Mouse (Mus musculus) limb, embryonic 12.5 days (tissue): Measurements from ENCODE around the gene Slc35a5. TPM values are rescaled to one million over a fixed set of nuclear protein-coding genes. Genes with fewer than 3 reads are reported as not detected.

Source experiments
- ATAC-seq: fragments of 200-750 bp; cut with Nextera tagmentation; 2 replicates; pipeline ENCODE4 v1.8.0; 2017; ENCODE audit warnings: low read depth, moderate TSS enrichment; ENCODE audit not compliant: insufficient number of reproducible peaks, insufficient read depth, low FRiP score, low TSS enrichment
- H3K27ac ChIP-seq: fragments of 300-500 bp; sonication (generic); 2 replicates; pipeline ENCODE4 v1.5.1; 2016; ENCODE audit warnings: mild to moderate bottlenecking, moderate library complexity
- H3K27me3 ChIP-seq: fragments of 300-500 bp; sonication (generic); 2 replicates; pipeline ENCODE4 v1.6.1; 2016; ENCODE audit warnings: mild to moderate bottlenecking, moderate library complexity
- H3K36me3 ChIP-seq: fragments of 300-500 bp; sonication (generic); 2 replicates; pipeline ENCODE4 v1.6.1; 2016; ENCODE audit warnings: mild to moderate bottlenecking, moderate library complexity
- H3K4me1 ChIP-seq: fragments of 300-500 bp; sonication (generic); replicated peaks from 2 replicates; pipeline ENCODE4 v1.6.1; 2016
- H3K4me2 ChIP-seq: fragments of 300-500 bp; sonication (generic); 2 replicates; pipeline ENCODE4 v1.6.1; 2016; ENCODE audit warnings: mild to moderate bottlenecking, moderate library complexity
- H3K4me3 ChIP-seq: fragments of 300-500 bp; sonication (generic); replicated peaks from 2 replicates; pipeline ENCODE4 v1.5.1; 2016; ENCODE audit warnings: mild to moderate bottlenecking
- H3K9ac ChIP-seq: fragments of 300-500 bp; sonication (generic); replicated peaks from 2 replicates; pipeline ENCODE4 v1.6.1; 2016; ENCODE audit warnings: mild to moderate bottlenecking, moderate library complexity
- H3K9me3 ChIP-seq: fragments of 300-500 bp; sonication (generic); 2 replicates; pipeline ENCODE4 v1.6.1; 2016; ENCODE audit warnings: mild to moderate bottlenecking, moderate library complexity
- WGBS: fragments of 180-500 bp; shearing (Covaris S2); methylation state at CpG from one replicate; pipeline ENCODE4 v1.1.7; 2016; 5-methylcytosine and 5-hydroxymethylcytosine counted together
- polyA plus RNA-seq: library from polyadenylated mRNA; unstranded; fragments of >200 nt; fragmentation: Nextera tagmentation; extraction: Ambion mirVana; gene quantifications from 2 replicates; pipeline ENCODE4 v1.2.1, GENCODE M21; 2016

The Slc35a5 gene
- 13.4 and 14.5 TPM in 2 replicates for polyA plus RNA-seq

GRCm38 (mm10) chr16:45158522-45159388 lies at the start of gene Slc35a5, which contains the start of gene Atg3:
Gene Slc35a5, minus strand, starts transcription at chr16:45158706.
Gene Atg3, plus strand, starts transcription at chr16:45158785.
- ATAC-seq = peak; percentile 98

GRCm38 (mm10) chr16:45204859-45205670 lies 46.6 kb upstream of the Slc35a5 start:
- H3K27me3 ChIP-seq = no peaks in the 10 kb centered on the region
- no peak overlapping the region for H3K9ac ChIP-seq
- no peak for ATAC-seq
- 93% methylated on average over 12 of the region's 12 CpGs for WGBS
- H3K4me1 ChIP-seq = no peaks in the 10 kb centered on the region
- H3K36me3 ChIP-seq = no peaks in the 10 kb centered on the region
- H3K9me3 ChIP-seq = no peaks in the 10 kb centered on the region
- H3K27ac ChIP-seq = no peak overlapping the region
- no peak overlapping the region for H3K4me3 ChIP-seq
- H3K4me2 ChIP-seq = no peak overlapping the region

More at GRCm38 (mm10) chr16:45158522-45159388, at the start of gene Slc35a5, which contains the start of gene Atg3:
- peak within 1 kb of the TSS; percentile 89 for H3K27ac ChIP-seq
- no peaks in the 10 kb centered on the region for H3K27me3 ChIP-seq
- under 1% methylated on average over 56 of the region's 64 CpGs for WGBS
- peak within 1 kb of the TSS; percentile 88 for H3K9ac ChIP-seq
- peak within 1 kb of the TSS; percentile 84 for H3K4me3 ChIP-seq
- H3K4me2 ChIP-seq = peak within 1 kb of the TSS; percentile 73
- H3K9me3 ChIP-seq = no peaks in the 10 kb centered on the region
- peaks cover 13% of the 10 kb centered on the region for H3K36me3 ChIP-seq
- H3K4me1 ChIP-seq = peaks cover 16% of the 10 kb centered on the region

DNA sequence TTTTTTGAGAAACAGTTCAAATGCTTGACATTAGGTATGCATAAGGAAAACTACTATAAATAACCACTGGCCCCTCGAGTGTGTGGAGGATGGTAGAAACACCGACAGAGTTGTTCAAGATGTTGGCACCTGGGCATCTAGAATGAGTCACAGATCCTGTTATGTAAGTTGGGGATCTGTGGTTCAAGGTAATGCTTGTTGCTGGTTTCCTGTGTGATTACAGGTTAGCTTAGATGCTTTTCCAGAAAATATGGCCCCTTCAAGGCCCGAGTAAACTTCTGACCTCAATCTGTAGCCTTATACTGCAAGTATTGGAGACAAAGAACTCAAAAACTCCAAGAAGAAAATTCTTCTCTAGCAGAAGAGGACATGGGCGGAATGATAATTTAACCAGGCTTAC lies 45.9 kb upstream of the Slc35a5 start:
- 90% methylated on average over 4 of the region's 4 CpGs for WGBS
- Histone ChIP-seq H3K27ac (no peak overlapping the region), H3K4me3 (no peak overlapping the region), H3K9ac (no peak overlapping the region), H3K4me1 (no peaks in the 10 kb centered on the region), H3K9me3 (no peaks in the 10 kb centered on the region), H3K4me2 (no peak overlapping the region), H3K36me3 (no peaks in the 10 kb centered on the region), H3K27me3 (no peaks in the 10 kb centered on the region)
- ATAC-seq = no peak

GRCm38 (mm10) chr16:45201395-45201794 lies 42.9 kb upstream of the Slc35a5 start:
- Histone ChIP-seq H3K27ac (no peak overlapping the region), H3K4me3 (no peak overlapping the region), H3K4me2 (no peak overlapping the region), H3K9me3 (no peaks in the 10 kb centered on the region), H3K36me3 (no peaks in the 10 kb centered on the region), H3K4me1 (no peaks in the 10 kb centered on the region), H3K9ac (no peak overlapping the region), H3K27me3 (no peaks in the 10 kb centered on the region)
- no peak for ATAC-seq
- 94% methylated on average over 2 of the region's 2 CpGs for WGBS

GRCm38 (mm10) chr16:45196816-45197215 lies 38.3 kb upstream of the Slc35a5 start:
- no peaks in the 10 kb centered on the region for H3K36me3 ChIP-seq
- ATAC-seq = peak; percentile 52; the same call in 1 of the 2 replicates
- no peaks in the 10 kb centered on the region for H3K27me3 ChIP-seq
- no peak overlapping the region for H3K27ac ChIP-seq
- WGBS = 40% methylated on average over 6 of the region's 6 CpGs
- H3K4me3 ChIP-seq = no peak overlapping the region
- no peak overlapping the region for H3K4me2 ChIP-seq
- H3K9ac ChIP-seq = no peak overlapping the region
- no peaks in the 10 kb centered on the region for H3K4me1 ChIP-seq
- no peaks in the 10 kb centered on the region for H3K9me3 ChIP-seq

DNA sequence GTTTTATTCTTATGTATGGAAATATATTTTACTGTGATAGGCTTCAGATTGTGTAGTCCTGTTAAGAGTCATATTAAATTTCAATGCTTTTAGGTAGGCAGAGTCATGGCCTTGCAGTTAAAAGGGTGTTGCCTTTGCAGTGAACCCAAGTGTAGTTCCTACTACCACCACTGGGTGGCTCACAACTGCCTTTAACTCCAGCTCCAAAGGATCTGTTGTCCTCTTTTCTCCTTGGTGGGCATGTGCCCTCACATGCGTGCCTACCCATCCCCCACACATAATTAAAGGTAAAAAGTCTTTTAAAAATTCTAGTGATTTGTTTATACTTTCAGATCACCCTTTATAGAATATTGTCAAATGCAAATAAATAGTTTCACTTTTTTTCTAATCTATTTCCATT lies 34.1 kb upstream of the Slc35a5 start:
- ATAC-seq = no peak
- H3K4me1 ChIP-seq = no peaks in the 10 kb centered on the region
- no peak overlapping the region for H3K4me2 ChIP-seq
- H3K4me3 ChIP-seq = no peak overlapping the region
- 4% methylated on average over 1 of the region's 1 CpGs for WGBS
- H3K27ac ChIP-seq = no peak overlapping the region
- H3K9me3 ChIP-seq = no peaks in the 10 kb centered on the region
- no peak overlapping the region for H3K9ac ChIP-seq
- no peaks in the 10 kb centered on the region for H3K27me3 ChIP-seq
- H3K36me3 ChIP-seq = no peaks in the 10 kb centered on the region; the same call in 1 of the 2 replicates

DNA sequence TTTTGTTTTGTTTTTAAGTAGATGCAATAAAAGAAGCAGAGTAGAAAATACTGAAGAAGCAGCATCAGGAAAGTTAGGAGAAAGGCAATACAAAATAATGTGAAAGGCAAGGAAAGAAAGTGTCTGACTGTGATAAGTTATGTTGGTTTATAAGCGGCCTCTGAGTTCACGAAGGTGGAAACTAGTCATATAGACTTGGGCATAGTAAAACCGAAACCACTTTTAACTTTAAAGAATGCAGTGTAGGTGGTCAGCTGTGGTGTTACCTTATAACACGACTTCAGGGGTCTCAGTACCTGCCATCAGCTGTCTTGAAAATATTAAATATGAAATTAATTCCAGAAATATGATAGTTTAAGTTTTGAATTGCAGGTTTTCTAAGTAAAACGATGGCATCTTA lies 23.3 kb upstream of the Slc35a5 start:
- H3K36me3 ChIP-seq = peaks cover 17% of the 10 kb centered on the region; the same call in 1 of the 2 replicates
- no peak overlapping the region for H3K9ac ChIP-seq
- no peaks in the 10 kb centered on the region for H3K27me3 ChIP-seq
- no peak overlapping the region for H3K27ac ChIP-seq
- no peaks in the 10 kb centered on the region for H3K4me1 ChIP-seq
- H3K9me3 ChIP-seq = no peaks in the 10 kb centered on the region
- WGBS = 91% methylated on average over 5 of the region's 5 CpGs
- H3K4me3 ChIP-seq = no peak overlapping the region
- no peak overlapping the region for H3K4me2 ChIP-seq
- ATAC-seq = no peak

- H3K9ac ChIP-seq = no peak overlapping the region
- no peaks in the 10 kb centered on the region for H3K4me1 ChIP-seq
- WGBS = 95% methylated on average over 2 of the region's 2 CpGs
- H3K9me3 ChIP-seq = no peaks in the 10 kb centered on the region
- no peak overlapping the region for H3K27ac ChIP-seq
- ATAC-seq = no peak
- H3K36me3 ChIP-seq = peaks cover 18% of the 10 kb centered on the region; the same call in 1 of the 2 replicates
- no peaks in the 10 kb centered on the region for H3K27me3 ChIP-seq
- no peak overlapping the region for H3K4me2 ChIP-seq
- H3K4me3 ChIP-seq = no peak overlapping the region
Measured at GRCm38 (mm10) chr16:45178552-45178951, 20.0 kb upstream of the Slc35a5 start.

DNA sequence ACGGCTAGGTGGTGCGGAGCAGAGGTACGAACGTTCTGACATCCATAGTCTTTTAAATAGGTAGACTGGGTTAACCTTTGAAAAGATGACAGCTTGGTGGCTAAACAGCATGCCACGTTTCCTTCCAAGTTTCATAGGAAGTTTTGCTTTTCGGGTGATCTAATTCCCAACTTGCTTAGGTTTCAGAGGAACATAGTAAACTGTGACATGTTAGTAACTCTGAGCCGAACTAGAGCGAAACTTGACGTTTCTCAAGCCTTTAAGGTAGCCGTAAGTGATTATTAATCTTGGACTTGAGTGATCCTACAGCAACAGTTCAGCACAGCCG lies 847 bp upstream of the Slc35a5 start:
- peaks cover 13% of the 10 kb centered on the region for H3K36me3 ChIP-seq
- no peaks in the 10 kb centered on the region for H3K9me3 ChIP-seq
- peak overlapping the region; percentile 89; the same call in 1 of the 2 replicates for H3K27ac ChIP-seq
- H3K4me1 ChIP-seq = peaks cover 16% of the 10 kb centered on the region
- H3K9ac ChIP-seq = peak overlapping the region; percentile 88
- 5% methylated on average over 11 of the region's 11 CpGs for WGBS
- H3K27me3 ChIP-seq = no peaks in the 10 kb centered on the region
- H3K4me2 ChIP-seq = peak overlapping the region; percentile 73
- ATAC-seq = no peak
- peak overlapping the region; percentile 84 for H3K4me3 ChIP-seq

GRCm38 (mm10) chr16:45158136-45158521 lies 377 bp downstream of the Slc35a5 start:
- Histone ChIP-seq H3K4me2 (peak overlapping the region; percentile 73), H3K36me3 (peaks cover 13% of the 10 kb centered on the region), H3K9ac (peak overlapping the region; percentile 65), H3K9me3 (no peaks in the 10 kb centered on the region), H3K4me1 (peaks cover 16% of the 10 kb centered on the region), H3K27ac (peak overlapping the region; percentile 89), H3K4me3 (peak overlapping the region; percentile 84), H3K27me3 (no peaks in the 10 kb centered on the region)
- ATAC-seq = peak; percentile 81
- under 1% methylated on average over 20 of the region's 20 CpGs for WGBS

DNA sequence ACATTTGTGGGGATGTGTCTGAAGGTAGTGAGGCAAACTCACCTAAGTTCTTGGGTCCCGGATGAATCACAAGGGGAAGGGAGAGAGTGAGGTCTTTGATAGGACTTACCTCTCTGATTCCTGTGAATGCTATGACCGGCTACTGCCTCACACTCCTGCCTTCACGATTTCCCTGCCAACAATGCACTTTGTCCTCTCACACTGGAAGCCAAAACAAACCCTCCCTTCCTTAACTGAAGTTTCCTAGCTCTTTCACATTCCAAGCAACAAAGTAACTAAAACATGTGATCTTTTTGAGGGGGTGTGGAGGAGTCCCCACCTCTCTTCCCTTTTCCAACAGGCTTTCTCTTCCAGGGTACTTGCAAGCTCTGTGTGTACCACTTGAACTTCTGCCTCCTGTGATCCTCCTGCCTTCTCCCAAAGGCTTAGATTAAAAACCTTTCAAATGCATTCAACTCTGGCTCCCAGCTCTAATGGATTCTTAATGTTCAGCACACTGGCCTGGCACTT lies 3.7 kb downstream of the Slc35a5 start:
- WGBS = 87% methylated on average over 3 of the region's 3 CpGs
- Histone ChIP-seq H3K4me3 (no peak overlapping the region), H3K27ac (no peak overlapping the region), H3K4me2 (no peak overlapping the region), H3K9me3 (no peaks in the 10 kb centered on the region), H3K36me3 (peaks cover 35% of the 10 kb centered on the region), H3K4me1 (peaks cover 8% of the 10 kb centered on the region), H3K27me3 (no peaks in the 10 kb centered on the region), H3K9ac (no peak overlapping the region)
- no peak for ATAC-seq
